Mouse (Mus musculus) limb, embryonic 15.5 days (tissue): ENCODE results near the gene Tbc1d7. TPM values are rescaled to one million over a fixed set of nuclear protein-coding genes. Genes with fewer than 3 reads are reported as not detected.

Experiments
- ATAC-seq: fragments of 200-750 bp; cut with Nextera tagmentation; 2 replicates; pipeline ENCODE4 v1.8.0; 2017; ENCODE audit warnings: low read depth, moderate TSS enrichment; ENCODE audit not compliant: insufficient number of reproducible peaks, low FRiP score, low TSS enrichment
- H3K27ac ChIP-seq: fragments of 300-500 bp; sonication (generic); 2 replicates; pipeline ENCODE4 v1.5.1; 2015; ENCODE audit warnings: moderate library complexity, mild to moderate bottlenecking, inconsistent platforms
- H3K27me3 ChIP-seq: fragments of 300-500 bp; sonication (generic); 2 replicates; pipeline ENCODE4 v1.6.1; 2015; ENCODE audit warnings: inconsistent platforms
- H3K36me3 ChIP-seq: fragments of 300-500 bp; sonication (generic); 2 replicates; pipeline ENCODE4 v1.6.1; 2015; ENCODE audit warnings: inconsistent platforms
- H3K4me1 ChIP-seq: fragments of 300-500 bp; sonication (generic); 2 replicates; pipeline ENCODE4 v1.6.1; 2015; ENCODE audit warnings: inconsistent platforms
- H3K4me2 ChIP-seq: fragments of 300-500 bp; sonication (generic); 2 replicates; pipeline ENCODE4 v1.6.1; 2015; ENCODE audit warnings: mild to moderate bottlenecking, inconsistent platforms
- H3K4me3 ChIP-seq: fragments of 300-500 bp; sonication (generic); 2 replicates; pipeline ENCODE4 v1.5.1; 2015; ENCODE audit warnings: mild to moderate bottlenecking, inconsistent platforms
- H3K9ac ChIP-seq: fragments of 300-500 bp; sonication (generic); 2 replicates; pipeline ENCODE4 v1.6.1; 2015; ENCODE audit warnings: inconsistent platforms
- H3K9me3 ChIP-seq: fragments of 300-500 bp; sonication (generic); 2 replicates; pipeline ENCODE4 v1.6.1; 2016; ENCODE audit warnings: inconsistent platforms
- WGBS: fragments of 180-500 bp; shearing (Covaris S2); methylation state at CpG from one replicate; pipeline ENCODE4 v1.1.7; 2015; 5-methylcytosine and 5-hydroxymethylcytosine counted together
- polyA plus RNA-seq: library from polyadenylated mRNA; unstranded; fragments of >200 nt; fragmentation: Nextera tagmentation; extraction: Ambion mirVana; gene quantifications from 2 replicates; pipeline ENCODE4 v1.2.1, GENCODE M21; 2015

The Tbc1d7 gene
- polyA plus RNA-seq, 1 experiment from 2014 or later = 45.8 TPM

DNA sequence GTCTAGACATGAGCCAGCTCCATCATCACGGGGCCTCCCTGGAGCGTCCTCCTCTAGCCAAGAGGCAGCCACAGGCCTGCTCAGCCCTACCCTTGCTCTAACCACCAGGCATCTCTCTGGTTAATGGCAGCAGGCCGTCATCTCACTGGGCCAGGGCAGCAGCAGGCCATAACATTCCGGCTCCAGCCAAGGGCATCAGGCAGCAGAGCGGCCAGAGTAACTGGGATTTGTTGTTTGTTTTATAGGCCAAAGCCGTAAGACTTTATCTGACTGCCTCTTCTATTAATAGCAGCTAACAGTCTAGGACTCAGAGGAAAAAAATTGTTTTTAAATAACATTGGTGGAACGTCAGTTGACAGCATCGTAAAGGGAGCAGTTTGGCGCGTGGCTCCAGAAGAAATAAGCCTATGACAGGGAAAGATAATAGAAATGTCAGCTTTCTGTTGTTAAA lies 39.5 kb downstream of the Tbc1d7 start:
- Histone ChIP-seq H3K9me3 (no peaks in the 10 kb centered on the region), H3K4me3 (no peak overlapping the region), H3K36me3 (no peaks in the 10 kb centered on the region), H3K4me1 (peaks cover 11% of the 10 kb centered on the region; the same call in 1 of the 2 replicates), H3K4me2 (no peak overlapping the region), H3K9ac (no peak overlapping the region), H3K27ac (no peak overlapping the region; the same call in 1 of the 2 replicates), H3K27me3 (no peaks in the 10 kb centered on the region)
- 45% methylated on average over 10 of the region's 10 CpGs for WGBS
- no peak for ATAC-seq

DNA sequence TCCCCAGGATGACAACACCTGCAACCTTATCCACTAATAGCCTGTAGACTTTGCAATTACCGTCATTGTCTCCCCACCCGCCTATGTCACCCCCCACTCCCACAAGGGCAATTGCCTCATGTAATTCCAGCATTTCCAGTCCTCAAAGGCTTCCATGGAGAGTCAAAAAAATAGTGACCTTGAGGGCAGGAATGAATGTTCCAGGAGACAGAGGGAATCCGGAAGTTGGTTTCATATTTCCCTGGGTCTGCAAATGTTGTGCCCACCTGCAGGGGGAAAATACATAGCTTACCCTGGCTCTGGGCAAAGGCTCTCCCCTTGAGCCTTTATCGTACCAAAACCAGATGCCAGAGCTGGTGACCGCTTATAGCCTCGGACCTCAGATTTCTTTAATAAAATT lies 41.1 kb downstream of the Tbc1d7 start:
- H3K27me3 ChIP-seq = no peaks in the 10 kb centered on the region
- no peak overlapping the region for H3K9ac ChIP-seq
- no peaks in the 10 kb centered on the region for H3K36me3 ChIP-seq
- no peak for ATAC-seq
- H3K27ac ChIP-seq = no peak overlapping the region
- H3K4me3 ChIP-seq = no peak overlapping the region
- WGBS = 37% methylated on average over 6 of the region's 6 CpGs
- no peaks in the 10 kb centered on the region for H3K9me3 ChIP-seq
- no peak overlapping the region for H3K4me2 ChIP-seq
- H3K4me1 ChIP-seq = peaks cover 11% of the 10 kb centered on the region; the same call in 1 of the 2 replicates

DNA sequence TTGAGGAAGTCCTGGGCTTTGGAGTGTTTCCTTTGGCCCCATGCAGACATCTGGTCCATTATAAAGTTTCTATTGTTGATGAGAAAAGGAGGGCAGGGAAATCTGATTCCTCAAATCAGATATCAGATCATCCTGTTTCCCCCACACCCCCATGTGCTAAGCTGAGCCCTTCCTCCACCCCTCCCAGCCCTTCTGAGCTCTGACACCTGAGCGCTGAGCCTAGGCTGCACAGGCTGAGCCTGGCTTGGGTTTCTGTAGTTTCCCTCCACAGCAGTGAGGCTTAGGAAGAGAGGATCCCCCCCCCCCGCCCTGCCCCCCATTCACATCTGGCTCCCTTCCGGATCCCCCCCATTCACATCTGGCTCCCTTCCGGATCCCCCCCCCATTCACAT lies 46.6 kb downstream of the Tbc1d7 start:
- Histone ChIP-seq H3K36me3 (no peaks in the 10 kb centered on the region), H3K9ac (no peak overlapping the region), H3K4me3 (no peak overlapping the region), H3K4me1 (peaks cover 9% of the 10 kb centered on the region; the same call in 1 of the 2 replicates), H3K4me2 (no peak overlapping the region), H3K9me3 (no peaks in the 10 kb centered on the region), H3K27me3 (no peaks in the 10 kb centered on the region), H3K27ac (no peak overlapping the region)
- 45% methylated on average over 2 of the region's 4 CpGs for WGBS
- ATAC-seq = no peak

DNA sequence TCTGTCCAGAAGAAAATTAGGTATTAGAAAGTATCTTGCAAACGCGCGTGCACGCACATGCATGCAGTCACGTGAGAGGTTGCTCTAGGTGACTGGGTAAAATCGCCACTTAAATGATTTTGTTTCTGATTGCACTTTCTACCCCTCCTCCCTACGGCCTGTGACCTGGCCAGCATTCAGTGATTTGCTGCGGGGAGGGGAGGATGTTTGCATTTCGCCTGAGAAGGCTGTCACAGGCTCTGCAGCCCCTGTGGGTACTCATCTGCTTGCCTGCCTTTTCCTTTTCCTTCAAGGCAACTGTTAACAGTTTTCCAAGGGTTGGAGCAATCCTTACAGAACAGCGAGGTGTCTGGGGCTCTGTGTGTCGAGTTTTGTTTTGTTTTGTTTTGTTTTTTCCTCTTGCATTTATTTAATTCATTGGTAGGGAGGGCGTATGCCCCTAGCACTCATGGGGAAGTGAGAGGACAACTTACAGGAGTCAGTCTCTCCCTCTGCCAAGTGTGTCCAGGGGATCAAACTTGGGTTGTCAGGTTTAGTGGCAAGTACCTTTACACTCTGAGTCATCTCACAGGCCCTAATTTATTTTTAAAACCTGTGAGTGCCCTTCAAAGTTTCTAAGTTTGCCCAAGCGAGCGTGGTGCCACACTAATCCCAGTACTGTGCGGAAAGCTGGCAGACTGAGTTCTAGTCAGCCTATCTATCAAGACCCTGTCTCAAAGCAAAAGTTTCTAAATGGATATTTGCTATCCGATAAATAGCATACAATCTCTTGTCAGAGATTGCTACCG lies 47.2 kb downstream of the Tbc1d7 start:
- H3K4me3 ChIP-seq = no peak overlapping the region
- no peak overlapping the region for H3K27ac ChIP-seq
- WGBS = 48% methylated on average over 17 of the region's 17 CpGs
- no peak for ATAC-seq
- no peaks in the 10 kb centered on the region for H3K9me3 ChIP-seq
- peaks cover 9% of the 10 kb centered on the region; the same call in 1 of the 2 replicates for H3K4me1 ChIP-seq
- H3K36me3 ChIP-seq = no peaks in the 10 kb centered on the region
- H3K4me2 ChIP-seq = no peak overlapping the region
- H3K27me3 ChIP-seq = no peaks in the 10 kb centered on the region
- H3K9ac ChIP-seq = no peak overlapping the region

DNA sequence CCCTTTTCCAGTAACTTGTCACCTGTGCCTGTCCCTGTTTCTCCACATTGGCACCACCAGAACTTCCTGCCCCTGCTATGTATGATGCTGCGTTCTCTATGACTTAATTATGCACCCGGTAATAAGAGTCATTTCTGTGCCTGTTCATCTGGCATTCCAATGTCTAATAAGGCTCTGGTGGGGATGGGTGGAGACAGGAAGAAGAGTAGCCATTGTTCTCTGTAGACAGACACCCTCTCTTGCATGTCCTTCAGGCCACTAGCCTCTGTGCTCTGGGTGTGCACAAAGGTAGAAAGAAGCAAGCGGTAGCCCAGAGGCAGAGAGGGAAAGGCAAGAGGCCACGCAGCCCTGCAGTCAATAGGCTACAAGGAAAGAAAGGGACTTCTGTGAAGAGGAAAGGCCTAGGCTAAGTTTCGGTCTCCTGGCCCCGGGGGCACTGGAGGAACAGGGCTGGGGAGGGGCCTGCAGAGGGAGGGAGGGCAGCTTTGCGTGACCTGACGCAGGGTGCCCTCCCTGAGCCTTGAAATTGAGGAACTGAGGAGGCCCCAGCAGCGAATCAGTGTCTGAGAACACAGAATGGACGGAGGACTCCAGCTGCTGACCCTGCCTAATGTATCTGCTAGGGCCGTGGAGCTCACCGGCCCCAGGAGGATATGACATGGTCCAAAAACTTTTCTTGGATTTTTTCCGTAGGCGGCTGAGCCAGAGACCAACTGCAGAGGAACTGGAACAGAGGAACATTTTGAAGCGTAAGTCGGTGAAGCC lies 48.8 kb downstream of the Tbc1d7 start:
- Histone ChIP-seq H3K4me3 (no peak overlapping the region), H3K4me2 (no peak overlapping the region), H3K27ac (no peak overlapping the region), H3K36me3 (no peaks in the 10 kb centered on the region), H3K27me3 (no peaks in the 10 kb centered on the region), H3K9me3 (no peaks in the 10 kb centered on the region), H3K4me1 (peaks cover 9% of the 10 kb centered on the region; the same call in 1 of the 2 replicates), H3K9ac (no peak overlapping the region)
- WGBS = 68% methylated on average over 16 of the region's 16 CpGs
- ATAC-seq = no peak

DNA sequence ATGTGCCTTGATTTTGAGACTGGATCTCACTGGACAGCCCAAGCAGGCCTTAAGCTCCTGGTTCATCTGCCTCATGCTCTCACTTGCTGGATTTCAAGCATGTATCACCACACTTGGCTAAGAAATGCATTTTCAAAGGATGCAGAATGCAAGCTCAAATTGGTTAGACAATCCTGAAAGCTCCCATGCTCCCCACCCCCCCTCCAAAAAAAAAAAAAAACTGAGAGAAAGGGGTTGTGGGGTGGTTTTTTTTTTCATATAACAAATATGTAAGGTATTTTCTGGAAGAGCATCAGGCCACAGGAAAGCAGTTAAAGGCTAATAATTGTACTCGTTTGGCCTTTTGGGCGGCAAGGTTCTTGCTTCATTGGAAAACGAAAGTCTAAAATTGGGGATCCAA lies 58.2 kb downstream of the Tbc1d7 start:
- H3K4me2 ChIP-seq = no peak overlapping the region
- no peaks in the 10 kb centered on the region for H3K4me1 ChIP-seq
- no peaks in the 10 kb centered on the region for H3K36me3 ChIP-seq
- 86% methylated on average over 3 of the region's 3 CpGs for WGBS
- H3K9ac ChIP-seq = no peak overlapping the region
- no peaks in the 10 kb centered on the region for H3K27me3 ChIP-seq
- no peak for ATAC-seq
- H3K27ac ChIP-seq = no peak overlapping the region
- no peak overlapping the region for H3K4me3 ChIP-seq
- H3K9me3 ChIP-seq = no peaks in the 10 kb centered on the region

DNA sequence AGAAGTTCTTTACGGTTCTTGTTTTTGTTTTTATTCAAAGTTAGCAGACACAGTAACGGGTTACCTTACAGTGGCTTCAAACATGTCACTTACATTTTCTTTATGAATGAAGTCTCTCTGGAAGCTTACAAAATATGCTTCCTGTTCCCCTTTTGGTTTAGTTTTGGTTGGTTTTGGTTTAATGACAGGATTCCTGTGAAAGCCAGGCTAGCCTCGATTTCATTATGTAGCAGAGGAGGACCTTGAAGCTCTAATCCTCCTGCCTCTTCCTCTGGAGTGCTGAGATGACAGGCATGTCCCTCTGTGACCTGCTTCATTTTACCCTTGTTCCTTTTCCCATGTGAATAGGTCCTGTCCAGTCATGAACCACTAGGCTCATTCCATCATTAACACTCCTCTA lies 58.6 kb downstream of the Tbc1d7 start:
- ATAC-seq = no peak
- 65% methylated on average over 3 of the region's 3 CpGs for WGBS
- H3K27me3 ChIP-seq = no peaks in the 10 kb centered on the region

DNA sequence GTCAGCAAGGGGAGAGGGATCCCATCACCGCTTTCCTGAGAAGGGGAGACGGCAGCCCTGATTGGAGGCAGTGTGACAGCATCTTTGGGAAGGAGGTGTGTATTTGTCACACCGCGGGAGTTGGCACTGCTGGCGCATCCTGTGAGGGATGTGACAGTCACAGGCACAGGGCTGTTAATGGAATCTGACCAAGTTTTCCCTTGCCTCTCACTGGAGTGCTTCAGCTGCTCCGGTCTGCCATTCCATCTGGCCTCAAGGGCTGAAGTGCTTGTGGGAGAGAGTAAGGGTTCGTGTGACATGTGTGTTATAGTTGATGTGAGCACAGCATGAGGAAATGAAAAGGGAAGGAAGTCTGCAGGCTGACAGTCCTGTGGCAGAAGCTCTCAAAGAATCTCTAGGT lies 59.0 kb downstream of the Tbc1d7 start:
- H3K9ac ChIP-seq = no peak overlapping the region
- H3K4me2 ChIP-seq = no peak overlapping the region
- WGBS = 61% methylated on average over 7 of the region's 7 CpGs
- no peak overlapping the region for H3K27ac ChIP-seq
- no peaks in the 10 kb centered on the region for H3K36me3 ChIP-seq
- no peak overlapping the region for H3K4me3 ChIP-seq
- H3K9me3 ChIP-seq = no peaks in the 10 kb centered on the region
- no peaks in the 10 kb centered on the region for H3K4me1 ChIP-seq
- ATAC-seq = no peak
- no peaks in the 10 kb centered on the region for H3K27me3 ChIP-seq

More for the DNA sequence above, 58.6 kb downstream of the Tbc1d7 start:
- Histone ChIP-seq H3K27ac (no peak overlapping the region), H3K4me3 (no peak overlapping the region), H3K4me1 (no peaks in the 10 kb centered on the region), H3K4me2 (no peak overlapping the region), H3K9ac (no peak overlapping the region), H3K9me3 (no peaks in the 10 kb centered on the region), H3K36me3 (no peaks in the 10 kb centered on the region)

DNA sequence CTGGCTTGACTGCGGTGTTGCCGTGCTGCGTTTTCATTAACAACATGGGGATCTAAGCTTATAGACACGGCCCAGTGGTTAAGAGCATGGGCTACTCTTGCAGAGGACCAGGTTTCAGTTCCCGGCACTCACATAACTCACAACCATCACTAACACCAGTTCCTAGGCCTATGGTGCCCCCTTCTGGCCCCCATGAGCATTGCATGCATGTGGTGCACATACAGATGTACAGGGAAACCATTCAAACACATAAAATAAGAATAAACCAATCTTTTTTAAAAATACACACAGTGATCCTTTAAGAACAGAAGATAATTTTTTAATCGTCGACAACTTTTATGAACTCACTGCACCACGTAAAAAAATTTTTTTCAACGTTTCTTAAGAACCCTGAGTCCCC lies 66.8 kb downstream of the Tbc1d7 start:
- no peaks in the 10 kb centered on the region for H3K9me3 ChIP-seq
- 95% methylated on average over 9 of the region's 9 CpGs for WGBS
- no peaks in the 10 kb centered on the region for H3K4me1 ChIP-seq
- ATAC-seq = no peak
- H3K4me2 ChIP-seq = no peak overlapping the region
- no peaks in the 10 kb centered on the region for H3K36me3 ChIP-seq
- no peaks in the 10 kb centered on the region for H3K27me3 ChIP-seq
- no peak overlapping the region for H3K27ac ChIP-seq
- H3K9ac ChIP-seq = no peak overlapping the region
- H3K4me3 ChIP-seq = no peak overlapping the region

DNA sequence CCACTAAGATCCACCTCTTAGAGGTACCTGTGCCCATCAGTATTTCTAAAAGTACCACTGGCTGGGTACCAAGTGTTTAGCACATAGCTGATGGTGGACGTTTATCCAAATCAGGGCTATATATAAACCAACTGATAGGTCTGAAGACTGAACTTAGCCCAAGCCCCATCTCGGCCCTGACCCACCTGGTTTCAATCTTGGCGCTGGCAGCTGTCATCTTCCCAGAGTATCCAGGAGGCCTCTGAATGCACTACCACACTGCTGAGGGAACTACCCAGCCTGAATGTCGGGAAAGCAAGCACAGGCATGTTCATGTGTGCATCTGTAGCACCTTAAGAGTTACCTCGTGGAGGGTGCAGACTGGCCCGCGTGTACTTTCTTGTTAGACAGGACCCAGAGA lies 68.4 kb downstream of the Tbc1d7 start:
- no peak overlapping the region for H3K27ac ChIP-seq
- no peaks in the 10 kb centered on the region for H3K9me3 ChIP-seq
- H3K4me3 ChIP-seq = no peak overlapping the region
- ATAC-seq = no peak
- H3K27me3 ChIP-seq = no peaks in the 10 kb centered on the region
- no peak overlapping the region for H3K9ac ChIP-seq
- 54% methylated on average over 7 of the region's 7 CpGs for WGBS
- no peak overlapping the region for H3K4me2 ChIP-seq
- no peaks in the 10 kb centered on the region for H3K4me1 ChIP-seq
- no peaks in the 10 kb centered on the region for H3K36me3 ChIP-seq
